Mouse (Mus musculus) limb, embryonic 11.5 days (tissue): ENCODE results near the gene Arid3a. TPM values are rescaled to one million over a fixed set of nuclear protein-coding genes. Genes with fewer than 3 reads are reported as not detected.

Source experiments
- ATAC-seq: fragments of 200-750 bp; cut with Nextera tagmentation; 2 replicates; pipeline ENCODE4 v1.8.0; 2017; ENCODE audit warnings: low read depth; ENCODE audit not compliant: insufficient number of reproducible peaks, low FRiP score, low TSS enrichment
- DNase-seq: peaks from one replicate; pipeline ENCODE4 v3.0.0-alpha.2; 2015; ENCODE audit warnings: low spot score
- H3K27ac ChIP-seq: fragments of 300-500 bp; sonication (generic); replicated peaks from 2 replicates; pipeline ENCODE4 v1.5.1; 2014; ENCODE audit warnings: low read depth, mild to moderate bottlenecking, low read length
- H3K27me3 ChIP-seq: fragments of 300-500 bp; sonication (generic); 2 replicates; pipeline ENCODE4 v1.6.1; 2014; ENCODE audit warnings: mild to moderate bottlenecking, low read length, mixed read lengths; ENCODE audit not compliant: control insufficient read depth, insufficient read depth
- H3K36me3 ChIP-seq: fragments of 300-500 bp; sonication (generic); 2 replicates; pipeline ENCODE4 v1.6.1; 2014; ENCODE audit warnings: mild to moderate bottlenecking, low read length, moderate library complexity, mixed read lengths; ENCODE audit not compliant: control insufficient read depth, insufficient read depth
- H3K4me1 ChIP-seq: fragments of 300-500 bp; sonication (generic); 2 replicates; pipeline ENCODE4 v1.6.1; 2014; ENCODE audit warnings: low read length, mixed read lengths; ENCODE audit not compliant: control insufficient read depth, insufficient read depth
- H3K4me2 ChIP-seq: fragments of 300-500 bp; sonication (generic); 2 replicates; pipeline ENCODE4 v1.6.1; 2014; ENCODE audit warnings: low read depth, mild to moderate bottlenecking, moderate library complexity; ENCODE audit not compliant: severe bottlenecking
- H3K4me3 ChIP-seq: fragments of 300-500 bp; sonication (generic); 2 replicates; pipeline ENCODE4 v1.5.1; 2014; ENCODE audit warnings: low read depth, low read length
- H3K9ac ChIP-seq: fragments of 300-500 bp; sonication (generic); 2 replicates; pipeline ENCODE4 v1.6.1; 2014; ENCODE audit warnings: mild to moderate bottlenecking, low read length
- H3K9me3 ChIP-seq: fragments of 300-500 bp; sonication (generic); 2 replicates; pipeline ENCODE4 v1.6.1; 2016; ENCODE audit warnings: low read length; ENCODE audit not compliant: control insufficient read depth
- WGBS: fragments of 180-500 bp; shearing (Covaris S2); extraction: QIAGEN DNeasy Blood & Tissue Kit; methylation state at CpG from one replicate; pipeline ENCODE4 v1.1.7; 2014; 5-methylcytosine and 5-hydroxymethylcytosine counted together
- polyA plus RNA-seq: library from polyadenylated mRNA; unstranded; fragments of >200 nt; fragmentation: Nextera tagmentation; extraction: Ambion mirVana; gene quantifications from 2 replicates; pipeline ENCODE4 v1.2.1, GENCODE M21; 2014

The Arid3a gene
- polyA plus RNA-seq, 1 experiment from 2014 or later, result 12.9 TPM

DNA sequence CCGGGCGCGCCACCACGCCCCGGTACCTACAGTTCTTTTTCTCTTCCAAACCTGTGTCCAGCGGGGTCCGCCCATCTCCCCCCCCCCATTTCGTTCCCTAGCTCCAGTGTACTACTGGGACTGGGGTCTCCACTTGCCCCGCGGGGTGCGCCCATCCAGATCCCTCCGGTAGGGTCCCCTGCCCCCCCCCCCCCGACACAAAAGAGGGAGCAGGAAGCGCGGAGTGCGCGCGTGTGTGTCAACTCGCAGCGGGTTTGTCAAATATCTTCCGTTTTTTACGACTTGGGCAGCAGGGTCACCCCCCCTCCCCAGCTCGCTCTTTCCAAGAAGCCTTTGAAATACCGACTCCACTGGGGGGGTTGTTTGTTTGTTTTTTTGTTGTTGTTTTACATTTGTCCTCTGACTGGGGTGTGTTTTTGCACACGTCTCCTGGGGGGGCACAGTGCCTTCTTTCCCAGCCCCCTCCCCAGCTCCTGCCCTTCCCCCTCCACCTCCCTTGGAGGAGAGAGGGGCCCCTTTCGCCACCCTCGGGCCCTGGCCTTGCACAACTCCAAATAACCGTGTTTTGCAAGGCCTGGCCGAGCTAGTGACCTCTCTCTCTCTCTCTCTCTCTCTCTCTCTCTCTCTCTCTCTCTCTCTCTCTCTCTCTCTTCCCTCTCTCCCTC lies 1.3 kb downstream of the Arid3a start:
- DNase-seq, result peak; percentile 76
- Histone ChIP-seq H3K4me2 (peak overlapping the region; percentile 81), H3K27ac (peak overlapping the region; percentile 91), H3K4me1 (peaks cover 41% of the 10 kb centered on the region), H3K4me3 (peak overlapping the region; percentile 98), H3K9ac (peak overlapping the region; percentile 95), H3K9me3 (no peaks in the 10 kb centered on the region), H3K27me3 (peaks cover 2% of the 10 kb centered on the region; the same call in 1 of the 2 replicates), H3K36me3 (peaks cover 7% of the 10 kb centered on the region; the same call in 1 of the 2 replicates)
- no peak for ATAC-seq
- under 1% methylated on average over 28 of the region's 29 CpGs for WGBS

DNA sequence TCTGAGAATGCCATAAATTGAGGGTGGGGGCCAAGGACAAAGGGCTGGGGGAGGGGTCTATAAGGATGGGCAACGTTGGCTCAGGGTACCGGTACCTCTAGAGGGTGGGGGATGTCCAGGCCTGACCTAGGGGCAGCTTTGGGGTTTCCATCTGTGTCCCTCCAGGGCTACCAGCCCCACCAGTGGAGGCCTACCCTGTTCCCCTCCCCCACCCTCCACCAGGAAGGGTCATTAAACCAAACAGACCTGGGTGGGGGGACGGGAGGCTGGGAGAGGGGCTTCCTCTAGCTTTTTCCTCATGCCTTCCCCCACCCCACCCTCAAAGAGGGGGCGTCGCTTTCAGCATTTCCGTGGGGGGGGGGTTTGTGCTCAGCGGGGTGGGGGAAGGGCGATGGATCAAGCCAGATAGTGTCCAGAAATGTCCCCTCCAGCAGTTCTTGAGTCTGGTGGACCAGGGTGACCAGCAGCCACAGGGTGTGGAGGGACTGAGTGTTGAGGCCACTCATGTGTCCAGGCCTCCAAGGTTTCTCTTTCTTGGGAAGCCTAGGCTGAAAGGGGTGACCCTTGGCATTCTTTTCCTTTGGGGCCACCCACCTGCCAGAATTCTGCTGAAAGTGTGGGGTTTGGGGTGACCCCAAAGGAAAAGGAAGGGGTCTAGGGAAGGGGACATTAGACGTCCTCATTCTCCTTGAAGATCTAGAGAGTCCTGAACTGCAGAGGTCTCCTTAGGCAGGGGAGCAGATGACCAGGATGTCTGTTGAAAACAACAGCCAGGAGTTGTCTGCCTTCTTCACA lies 2.3 kb downstream of the Arid3a start:
- 8% methylated on average over 9 of the region's 9 CpGs for WGBS
- H3K4me2 ChIP-seq, result peak overlapping the region; percentile 81

DNA sequence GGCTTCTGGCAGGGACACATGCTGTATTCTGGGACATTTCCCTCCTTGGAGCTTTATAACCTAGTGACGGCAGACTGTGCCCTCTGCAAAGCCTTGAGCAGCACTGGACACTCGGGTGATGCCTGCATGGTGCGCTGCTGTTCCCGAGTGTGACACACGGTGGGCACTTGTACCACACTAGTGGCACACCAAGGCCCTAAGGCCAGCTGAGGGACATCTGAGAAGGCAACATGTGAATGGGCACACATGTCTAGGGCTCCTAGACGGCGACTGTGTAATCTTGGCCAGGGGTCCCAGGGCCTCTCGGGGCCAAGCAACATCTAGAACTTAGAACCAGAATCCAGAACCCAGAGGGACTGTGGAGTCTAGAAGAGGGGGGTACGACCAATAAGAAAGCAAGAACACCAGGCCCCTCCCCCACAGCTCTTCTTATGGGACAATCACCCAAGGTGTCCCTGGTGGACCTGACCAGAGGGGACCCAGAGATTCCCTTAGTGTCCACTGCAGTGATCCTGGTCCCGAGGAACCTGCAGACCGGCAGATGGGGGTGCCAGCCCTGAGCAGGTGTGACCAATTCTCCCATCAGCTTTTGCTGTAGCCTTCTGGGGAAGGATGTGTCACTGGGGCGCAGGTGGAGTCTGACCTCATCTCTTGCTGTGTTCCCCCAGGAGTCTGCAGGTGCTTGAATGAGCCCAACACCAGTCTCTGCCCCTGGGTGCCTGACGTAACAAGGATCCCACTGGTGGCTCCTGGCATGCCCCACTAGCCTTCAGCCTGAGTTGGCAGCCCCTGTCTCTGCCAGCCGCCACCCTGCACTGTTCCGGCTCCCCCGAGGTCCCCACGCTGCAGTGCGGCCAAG lies 3.4 kb downstream of the Arid3a start:
- peaks cover 12% of the 10 kb centered on the region for H3K36me3 ChIP-seq
- peak overlapping the region; percentile 22; the same call in 1 of the 2 replicates for H3K4me2 ChIP-seq
- no peaks in the 10 kb centered on the region for H3K27me3 ChIP-seq
- ATAC-seq (no peak), DNase-seq (no peak)
- H3K4me1 ChIP-seq, result peaks cover 54% of the 10 kb centered on the region
- WGBS, result 88% methylated on average over 18 of the region's 18 CpGs
- no peaks in the 10 kb centered on the region for H3K9me3 ChIP-seq
- no peak overlapping the region for H3K27ac ChIP-seq
- no peak overlapping the region for H3K9ac ChIP-seq
- no peak overlapping the region for H3K4me3 ChIP-seq

More for the DNA sequence above, 2.3 kb downstream of the Arid3a start:
- DNase-seq (peak; percentile 57), ATAC-seq (no peak)
- H3K36me3 ChIP-seq, result peaks cover 7% of the 10 kb centered on the region; the same call in 1 of the 2 replicates
- peaks cover 50% of the 10 kb centered on the region for H3K4me1 ChIP-seq
- peak overlapping the region; percentile 98 for H3K4me3 ChIP-seq
- peak overlapping the region; percentile 91 for H3K27ac ChIP-seq
- no peaks in the 10 kb centered on the region for H3K9me3 ChIP-seq
- peak overlapping the region; percentile 60 for H3K9ac ChIP-seq
- H3K27me3 ChIP-seq, result no peaks in the 10 kb centered on the region

- no peaks in the 10 kb centered on the region for H3K9me3 ChIP-seq
- peaks cover 12% of the 10 kb centered on the region for H3K36me3 ChIP-seq
- H3K27ac ChIP-seq, result no peak overlapping the region
- peaks cover 54% of the 10 kb centered on the region for H3K4me1 ChIP-seq
- H3K27me3 ChIP-seq, result no peaks in the 10 kb centered on the region
- H3K4me3 ChIP-seq, result no peak overlapping the region
- WGBS, result 91% methylated on average over 16 of the region's 16 CpGs
- DNase-seq (no peak), ATAC-seq (no peak)
- no peak overlapping the region for H3K9ac ChIP-seq
- 0 out of 2 replicates have a peak overlapping the region, but pooled peaks have one; percentile 22 for H3K4me2 ChIP-seq
Measured at GRCm38 (mm10) chr10:79930826-79931186, 4.0 kb downstream of the Arid3a start.

- H3K9me3 ChIP-seq, result no peaks in the 10 kb centered on the region
- DNase-seq, result no peak
- peak overlapping the region; percentile 64; the same call in 1 of the 2 replicates for H3K27ac ChIP-seq
- no peaks in the 10 kb centered on the region for H3K27me3 ChIP-seq
- H3K9ac ChIP-seq, result no peak overlapping the region; the same call in 1 of the 2 replicates
- no peak overlapping the region for H3K4me2 ChIP-seq
- no peak for ATAC-seq
- WGBS, result 77% methylated on average over 9 of the region's 9 CpGs
- peaks cover 49% of the 10 kb centered on the region for H3K4me1 ChIP-seq
- H3K36me3 ChIP-seq, result peaks cover 15% of the 10 kb centered on the region
- no peak overlapping the region for H3K4me3 ChIP-seq
Measured at GRCm38 (mm10) chr10:79931797-79932196, 5.0 kb downstream of the Arid3a start.

GRCm38 (mm10) chr10:79932736-79933135 lies 5.9 kb downstream of the Arid3a start:
- Histone ChIP-seq H3K9ac (peak overlapping the region; percentile 37; the same call in 1 of the 2 replicates), H3K4me1 (peaks cover 49% of the 10 kb centered on the region), H3K9me3 (no peaks in the 10 kb centered on the region), H3K27me3 (no peaks in the 10 kb centered on the region), H3K4me3 (peak overlapping the region; percentile 14), H3K4me2 (peak overlapping the region; percentile 19), H3K36me3 (peaks cover 16% of the 10 kb centered on the region), H3K27ac (peak overlapping the region; percentile 64)
- ATAC-seq (no peak), DNase-seq (peak; percentile 81)
- WGBS, result 2% methylated on average over 8 of the region's 8 CpGs

DNA sequence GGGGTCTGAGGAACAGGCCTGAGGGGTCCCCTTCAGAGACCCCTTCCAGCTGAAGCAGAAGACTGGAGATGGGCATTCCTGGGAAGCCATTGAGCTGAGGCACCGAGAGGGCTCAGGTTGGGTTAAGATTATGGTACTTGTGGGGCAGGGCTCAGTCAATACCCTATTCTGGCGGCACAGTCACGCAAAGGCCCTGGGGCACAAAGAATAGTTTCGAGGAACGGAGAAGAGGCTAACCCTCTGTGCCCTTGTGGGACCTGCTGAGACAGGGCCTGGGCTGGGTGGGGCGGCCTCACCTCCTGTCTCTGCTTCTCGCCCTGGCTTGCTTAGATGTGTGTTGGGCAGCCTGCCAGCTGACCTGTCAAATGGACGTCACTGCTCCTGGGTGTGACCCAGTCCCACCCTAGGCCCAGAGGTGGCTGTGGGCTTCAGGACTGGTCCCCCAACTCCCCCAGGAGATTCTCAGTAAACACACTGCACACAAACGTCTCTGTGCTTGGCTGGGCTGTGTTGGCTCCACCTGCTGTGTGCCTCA lies 6.4 kb downstream of the Arid3a start:
- Histone ChIP-seq H3K4me2 (peak overlapping the region; percentile 19), H3K36me3 (peaks cover 18% of the 10 kb centered on the region), H3K4me1 (peaks cover 49% of the 10 kb centered on the region), H3K9ac (no peak overlapping the region; the same call in 1 of the 2 replicates), H3K9me3 (no peaks in the 10 kb centered on the region), H3K4me3 (peak overlapping the region; percentile 14), H3K27me3 (no peaks in the 10 kb centered on the region), H3K27ac (peak overlapping the region; percentile 64)
- WGBS, result 39% methylated on average over 9 of the region's 9 CpGs
- DNase-seq (no peak), ATAC-seq (no peak)

- peaks cover 51% of the 10 kb centered on the region for H3K4me1 ChIP-seq
Measured at GRCm38 (mm10) chr10:79933861-79934260, 7.0 kb downstream of the Arid3a start.

More at GRCm38 (mm10) chr10:79933861-79934260, 7.0 kb downstream of the Arid3a start:
- Histone ChIP-seq H3K27me3 (no peaks in the 10 kb centered on the region), H3K9me3 (no peaks in the 10 kb centered on the region), H3K4me2 (no peak overlapping the region), H3K4me3 (no peak overlapping the region), H3K9ac (no peak overlapping the region), H3K36me3 (peaks cover 18% of the 10 kb centered on the region), H3K27ac (no peak overlapping the region)
- ATAC-seq (no peak), DNase-seq (no peak)
- 77% methylated on average over 6 of the region's 6 CpGs for WGBS
